Mouse (Mus musculus) midbrain, embryonic 16.5 days (tissue): Measurements from ENCODE around the gene Mrgprb8. TPM values are rescaled to one million over a fixed set of nuclear protein-coding genes. Genes with fewer than 3 reads are reported as not detected.
"Not testable (repeated sequence)": the region's sequence is repeated elsewhere in the genome, so short reads cannot be mapped to it uniquely, and the experiment has no call there.

Source experiments
- ATAC-seq: fragments of 200-750 bp; cut with Nextera tagmentation; 2 replicates; pipeline ENCODE4 v1.8.0; 2017; ENCODE audit warnings: moderate TSS enrichment
- H3K27ac ChIP-seq: fragments of 300-500 bp; sonication (generic); 2 replicates; pipeline ENCODE4 v1.5.1; 2014; ENCODE audit warnings: mild to moderate bottlenecking, low read length, mixed read lengths
- H3K27me3 ChIP-seq: fragments of 300-500 bp; sonication (generic); 2 replicates; pipeline ENCODE4 v1.6.1; 2014; ENCODE audit warnings: low read depth, low read length, mixed read lengths; ENCODE audit not compliant: control insufficient read depth, insufficient read depth
- H3K36me3 ChIP-seq: fragments of 300-500 bp; sonication (generic); 2 replicates; pipeline ENCODE4 v1.6.1; 2014; ENCODE audit warnings: mild to moderate bottlenecking, low read length, moderate library complexity, mixed read lengths; ENCODE audit not compliant: control insufficient read depth, insufficient read depth
- H3K4me1 ChIP-seq: fragments of 300-500 bp; sonication (generic); 2 replicates; pipeline ENCODE4 v1.6.1; 2014; ENCODE audit warnings: mild to moderate bottlenecking, low read length, mixed read lengths; ENCODE audit not compliant: control insufficient read depth, insufficient read depth
- H3K4me2 ChIP-seq: fragments of 300-500 bp; sonication (generic); 2 replicates; pipeline ENCODE4 v1.6.1; 2014; ENCODE audit warnings: mild to moderate bottlenecking, low read length, mixed read lengths
- H3K4me3 ChIP-seq: fragments of 300-500 bp; sonication (generic); 2 replicates; pipeline ENCODE4 v1.5.1; 2014; ENCODE audit warnings: low read depth, mild to moderate bottlenecking, low read length, moderate library complexity, mixed read lengths
- H3K9ac ChIP-seq: fragments of 300-500 bp; sonication (generic); 2 replicates; pipeline ENCODE4 v1.6.1; 2014; ENCODE audit warnings: low read depth, low read length, mixed read lengths
- H3K9me3 ChIP-seq: fragments of 300-500 bp; sonication (generic); replicated peaks from 2 replicates; pipeline ENCODE4 v1.6.1; 2014; ENCODE audit warnings: mild to moderate bottlenecking, low read length, mixed read lengths; ENCODE audit not compliant: control insufficient read depth, poor library complexity, severe bottlenecking
- WGBS: fragments of 180-500 bp; shearing (Covaris S2); extraction: QIAGEN DNeasy Blood & Tissue Kit; methylation state at CpG from one replicate; pipeline ENCODE4 v1.1.7; 2014; 5-methylcytosine and 5-hydroxymethylcytosine counted together
- polyA plus RNA-seq: library from polyadenylated mRNA; unstranded; fragments of >200 nt; fragmentation: Nextera tagmentation; extraction: Ambion mirVana; gene quantifications from 2 replicates; pipeline ENCODE4 v1.2.1, GENCODE M21; 2015

The Mrgprb8 gene
- not detected in 2 replicates for polyA plus RNA-seq

- no peak within 1 kb of the TSS for H3K4me2 ChIP-seq
- WGBS: 66% methylated on average over 2 of the region's 2 CpGs
- H3K4me3 ChIP-seq: no peak within 1 kb of the TSS
- ATAC-seq: no peak
- no peak within 1 kb of the TSS for H3K27ac ChIP-seq
- no peaks in the 10 kb centered on the region for H3K36me3 ChIP-seq
- H3K27me3 ChIP-seq: no peaks in the 10 kb centered on the region
- H3K9me3 ChIP-seq: peaks cover 13% of the 10 kb centered on the region; the same call in 1 of the 2 replicates
- no peaks in the 10 kb centered on the region for H3K4me1 ChIP-seq
- no peak within 1 kb of the TSS for H3K9ac ChIP-seq
Measured at GRCm38 (mm10) chr7:48388226-48388625, at the start of gene Mrgprb8. Mrgprb8 (plus strand) TSS chr7:48388526.

DNA sequence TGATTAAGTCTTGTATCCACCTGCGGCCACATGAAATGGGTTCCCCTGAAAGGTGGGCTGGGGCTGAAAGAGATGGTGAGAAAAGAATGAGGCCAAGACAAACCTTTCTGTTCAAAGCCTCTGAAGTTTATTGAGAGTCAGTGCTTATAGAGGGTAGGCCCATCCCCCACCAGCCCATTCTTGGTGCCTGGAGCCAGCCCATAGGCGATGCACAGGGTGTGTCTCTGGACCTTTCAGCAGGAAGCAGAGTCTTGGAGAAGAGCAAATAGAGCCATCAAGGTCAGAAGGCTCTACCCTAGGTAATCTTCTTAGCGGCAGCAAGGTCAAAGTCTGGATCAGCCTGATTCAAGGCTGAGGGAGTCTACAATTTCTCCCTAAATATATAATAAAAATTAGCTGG, 47.6 kb downstream of the Mrgprb8 start:
- H3K9me3 ChIP-seq: peaks cover 12% of the 10 kb centered on the region
- not testable (repeated sequence) for H3K36me3 ChIP-seq, H3K27me3 ChIP-seq, ATAC-seq, H3K9ac ChIP-seq, H3K4me3 ChIP-seq, H3K27ac ChIP-seq, H3K4me1 ChIP-seq, H3K4me2 ChIP-seq
- whole genome bisulfite sequencing: 81% methylated on average over 3 of the region's 3 CpGs

DNA sequence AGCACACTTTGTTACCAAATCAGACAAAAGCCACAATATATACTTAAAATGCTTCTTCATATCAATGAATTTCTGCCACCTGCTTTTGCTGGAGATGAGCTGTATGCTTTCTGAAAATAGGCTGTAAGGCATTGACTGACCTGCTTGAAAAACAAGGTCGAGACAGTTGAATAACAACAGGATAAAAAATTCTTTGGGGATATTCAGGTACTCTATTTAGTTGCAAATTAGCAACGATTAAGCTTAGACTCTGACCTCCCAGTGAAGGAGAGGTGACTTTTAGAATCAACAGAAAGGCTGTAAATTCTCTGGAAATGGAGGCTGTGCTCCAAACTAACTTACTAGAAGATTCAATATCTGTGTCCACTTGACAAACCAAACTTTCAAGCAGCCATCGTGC, 48.3 kb downstream of the Mrgprb8 start:
- Histone ChIP-seq H3K27me3 (no peaks in the 10 kb centered on the region), H3K9me3 (peaks cover 12% of the 10 kb centered on the region), H3K4me2 (no peak overlapping the region), H3K4me3 (no peak overlapping the region), H3K9ac (no peak overlapping the region), H3K4me1 (no peaks in the 10 kb centered on the region), H3K36me3 (no peaks in the 10 kb centered on the region), H3K27ac (no peak overlapping the region)
- WGBS: 55% methylated on average over 3 of the region's 3 CpGs
- no peak for ATAC-seq

Other genes with a start within 250 kb of the Mrgprb8 start
- not detected in 2 replicates for gene Mrgprb5, start 219.5 kb upstream of the Mrgprb8 start, polyA plus RNA-seq
- not detected in 2 replicates for gene Mrgprb4, start 189.2 kb upstream of the Mrgprb8 start, polyA plus RNA-seq
- not detected in 2 replicates for gene Mrgprb1, start 67.8 kb downstream of the Mrgprb8 start, polyA plus RNA-seq
- gene Mrgprx2, start 110.8 kb downstream of the Mrgprb8 start, polyA plus RNA-seq: not detected in 2 replicates
- gene Mrgprb2, start 169.6 kb downstream of the Mrgprb8 start, polyA plus RNA-seq: not detected in 2 replicates